Mouse (Mus musculus) cortical plate, adult 2 months (tissue): ENCODE results near the gene Tmem268. TPM values are rescaled to one million over a fixed set of nuclear protein-coding genes. Genes with fewer than 3 reads are reported as not detected.

Source experiments
- H3K27ac ChIP-seq: fragments of 200-500 bp; 2 replicates; pipeline ENCODE4 v1.5.1; 2012; ENCODE audit warnings: low read length, control low read depth, inconsistent platforms; ENCODE audit not compliant: insufficient read depth
- H3K4me1 ChIP-seq: fragments of 200-500 bp; 2 replicates; pipeline ENCODE4 v1.6.1; 2011; ENCODE audit warnings: low read length; ENCODE audit not compliant: control insufficient read depth, insufficient read depth
- H3K4me3 ChIP-seq: fragments of 200-500 bp; 2 replicates; pipeline ENCODE4 v1.5.1; 2011; ENCODE audit warnings: mild to moderate bottlenecking, low read length, control low read depth; ENCODE audit not compliant: insufficient read depth
- CTCF ChIP-seq: fragments of 200-500 bp; IDR thresholded peaks from 2 replicates; pipeline ENCODE4 v1.5.1; 2011; ENCODE audit warnings: mild to moderate bottlenecking, control low read depth, low read length; ENCODE audit not compliant: insufficient read depth; ENCODE audit errors: extremely low read depth
- POLR2A ChIP-seq: fragments of 200-500 bp; IDR thresholded peaks from 2 replicates; pipeline ENCODE4 v1.6.1; 2011; ENCODE audit warnings: mild to moderate bottlenecking, low read length, control low read depth; ENCODE audit not compliant: insufficient read depth; ENCODE audit errors: extremely low read depth
- polyA plus RNA-seq: library from polyadenylated mRNA; depleted of rRNA; stranded (reverse); fragments of >200 nt; gene quantifications from 2 replicates; pipeline ENCODE4 v1.2.3, GENCODE M21; 2012

The Tmem268 gene
- polyA plus RNA-seq, 1 experiment: 11.4 TPM

- peaks cover 6% of the 10 kb centered on the region for H3K4me1 ChIP-seq
- H3K27ac ChIP-seq: peak overlapping the region; percentile 26; the same call in 1 of the 2 replicates
- TF ChIP-seq POLR2A (no peak), CTCF (no peak)
- H3K4me3 ChIP-seq: peak overlapping the region; percentile 83; the same call in 1 of the 2 replicates
These were observed 14.7 kb upstream of the Tmem268 start for GRCm38 (mm10) chr4:63543746-63544493.

- TF ChIP-seq POLR2A (peak; percentile 80), CTCF (no peak)
- Histone ChIP-seq H3K4me1 (peaks cover 6% of the 10 kb centered on the region), H3K27ac (peak within 1 kb of the TSS; percentile 93), H3K4me3 (peak within 1 kb of the TSS; percentile 83)
These were observed 13.9 kb upstream of the Tmem268 start, which contains the start of gene Atp6v1g1 for GRCm38 (mm10) chr4:63544494-63545230. Gene Atp6v1g1 (plus strand): TSS chr4:63544772.

GRCm38 (mm10) chr4:63545231-63545958 lies 13.2 kb upstream of the Tmem268 start:
- peak overlapping the region; percentile 83 for H3K4me3 ChIP-seq
- peaks cover 6% of the 10 kb centered on the region for H3K4me1 ChIP-seq
- peak overlapping the region; percentile 93; the same call in 1 of the 2 replicates for H3K27ac ChIP-seq
- TF ChIP-seq POLR2A (no peak), CTCF (no peak)

GRCm38 (mm10) chr4:63546441-63547055 lies 12.0 kb upstream of the Tmem268 start:
- Histone ChIP-seq H3K4me3 (0 out of 2 replicates have a peak overlapping the region, but pooled peaks have one; percentile 83), H3K4me1 (peaks cover 6% of the 10 kb centered on the region), H3K27ac (no peak overlapping the region)
- no peak for TF ChIP-seq CTCF
- TF ChIP-seq POLR2A: no peak

GRCm38 (mm10) chr4:63547799-63548198 lies 10.8 kb upstream of the Tmem268 start:
- no peak for TF ChIP-seq CTCF
- no peak for TF ChIP-seq POLR2A
- no peak overlapping the region for H3K27ac ChIP-seq
- peaks cover 6% of the 10 kb centered on the region for H3K4me1 ChIP-seq
- H3K4me3 ChIP-seq: no peak overlapping the region

- TF ChIP-seq CTCF (no peak), POLR2A (no peak)
- peaks cover 6% of the 10 kb centered on the region for H3K4me1 ChIP-seq
- no peak overlapping the region for H3K27ac ChIP-seq
- no peak overlapping the region for H3K4me3 ChIP-seq
These were observed 10.1 kb upstream of the Tmem268 start for GRCm38 (mm10) chr4:63548491-63548890.

- no peak overlapping the region for H3K4me3 ChIP-seq
- TF ChIP-seq CTCF (no peak), POLR2A (no peak)
- no peak overlapping the region for H3K27ac ChIP-seq
- H3K4me1 ChIP-seq: peaks cover 6% of the 10 kb centered on the region
These were observed 7.7 kb upstream of the Tmem268 start for GRCm38 (mm10) chr4:63550908-63551307.

- Histone ChIP-seq H3K4me1 (peaks cover 7% of the 10 kb centered on the region), H3K27ac (no peak overlapping the region), H3K4me3 (no peak overlapping the region)
- no peak for TF ChIP-seq POLR2A
- TF ChIP-seq CTCF: no peak
These were observed 5.7 kb upstream of the Tmem268 start for GRCm38 (mm10) chr4:63552865-63553264.
